Mouse (Mus musculus): ENCODE data around the gene Ch25h. TPM values are rescaled to one million over a fixed set of nuclear protein-coding genes. Genes with fewer than 3 reads are reported as not detected.

The Ch25h gene
- polyA plus RNA-seq, 1 experiment from 2014 or later = 2.0 TPM

Other genes with a start within 250 kb of the Ch25h start
- 62.3 and 73.6 TPM in 2 replicates for gene Acta2, start 219.6 kb downstream of the Ch25h start, polyA plus RNA-seq (2014; fragmentation: Nextera tagmentation; extraction: Ambion mirVana)
- 0.76 and 1.0 TPM in 2 replicates for gene Fas, start 184.5 kb downstream of the Ch25h start, polyA plus RNA-seq (2014; fragmentation: Nextera tagmentation; extraction: Ambion mirVana)
- 26.5 and 27.5 TPM in 2 replicates for gene Lipa, start 52.3 kb upstream of the Ch25h start, polyA plus RNA-seq (2014; fragmentation: Nextera tagmentation; extraction: Ambion mirVana)
- gene Ifit2, start 75.5 kb upstream of the Ch25h start, polyA plus RNA-seq (2014; fragmentation: Nextera tagmentation; extraction: Ambion mirVana) = 4.3 and 4.8 TPM in 2 replicates
- gene Ifit3, start 108.4 kb upstream of the Ch25h start, polyA plus RNA-seq (2014; fragmentation: Nextera tagmentation; extraction: Ambion mirVana) = 0.30 and 0.34 TPM in 2 replicates
- gene Ifit1bl1, start 126.8 kb upstream of the Ch25h start, polyA plus RNA-seq (2014; fragmentation: Nextera tagmentation; extraction: Ambion mirVana) = 0.11 and 0.22 TPM in 2 replicates
- gene Ifit3b, start 132.8 kb upstream of the Ch25h start, polyA plus RNA-seq (2014; fragmentation: Nextera tagmentation; extraction: Ambion mirVana) = not detected in 2 replicates
- 0.11 TPM in 1 of 2 replicates, not detected in the other for gene Ifit1bl2, start 165.6 kb upstream of the Ch25h start, polyA plus RNA-seq (2014; fragmentation: Nextera tagmentation; extraction: Ambion mirVana)
- gene Ifit1, start 165.7 kb upstream of the Ch25h start, polyA plus RNA-seq (2014; fragmentation: Nextera tagmentation; extraction: Ambion mirVana) = 0.11 TPM in 1 of 2 replicates, not detected in the other

Data from neural tube, embryonic 11.5 days (tissue).